Mouse (Mus musculus) naive thymus-derived CD4-positive, alpha-beta T cell, adult 5 months (primary cell): ENCODE data around the gene Tfg. TPM values are rescaled to one million over a fixed set of nuclear protein-coding genes. Genes with fewer than 3 reads are reported as not detected.

Experiments used
- polyA plus RNA-seq: library from polyadenylated mRNA; unstranded; fragments of 100-300 nt; shearing (Covaris generic); gene quantifications from one replicate; pipeline ENCODE4 v1.2.1, GENCODE M21; 2017

Gene Tfg
- polyA plus RNA-seq = 35.1 TPM

GRCm38 (mm10) chr16:56717224-56718200 lies at the start of gene Tfg:
Tfg (minus strand) TSS chr16:56717450.

Other genes starting within 250 kb of the Tfg start
- not detected for gene Abi3bp, start 239.6 kb downstream of the Tfg start, polyA plus RNA-seq
- gene Adgrg7, start 78.4 kb upstream of the Tfg start, polyA plus RNA-seq = not detected
- gene Tmem45a, start 168.7 kb upstream of the Tfg start, polyA plus RNA-seq = not detected
- not detected for gene Lnp1, start 210.6 kb upstream of the Tfg start, polyA plus RNA-seq